Mouse (Mus musculus): ENCODE data around the gene Hs6st3.

GRCm38 (mm10) chr14:119836051-119836450 lies 697.9 kb downstream of the Hs6st3 start:
- no peak for TF ChIP-seq CTCF (IDR thresholded peaks at IDR 0.05; ENCODE audit: low read depth)
- TF ChIP-seq EP300 (IDR thresholded peaks at IDR 0.05; ENCODE audit: low read depth), result no peak
